In genomic region chr4:52814304-52814703, GRCm38 (mm10) we compare ENCODE assay signal across 50 mouse cellular contexts. TPM values are rescaled to one million over a fixed set of nuclear protein-coding genes. Genes with fewer than 3 reads are reported as not detected.
"Had no signal": no experiment of that assay in that cellular context is flagged by ENCODE, and none has a peak within 500 bp of the region (broad histone marks: within the 10 kb centered on the region; RNA-seq: fewer than 3 reads in every experiment).

Gene Olfr275, plus strand, starts transcription at chr4:52814604.

- H3K36me3 ChIP-seq: heart, embryonic 10.5 days; heart, embryonic 12.5 days; heart, embryonic 13.5 days; heart, embryonic 15.5 days; hindbrain, embryonic 10.5 days; hindbrain, embryonic 12.5 days; hindbrain, embryonic 13.5 days; hindbrain, embryonic 15.5 days; intestine, embryonic 15.5 days; kidney, embryonic 15.5 days had no signal

- H3K4me3 ChIP-seq: heart, embryonic 10.5 days; heart, embryonic 12.5 days; heart, embryonic 13.5 days; heart, embryonic 15.5 days; hindbrain, embryonic 10.5 days; hindbrain, embryonic 12.5 days; hindbrain, embryonic 13.5 days; hindbrain, embryonic 15.5 days; intestine, embryonic 15.5 days; kidney, embryonic 15.5 days; layer of hippocampus, adult 2 months had no signal

- DNase-seq: heart, postnatal 10 days; heart, postnatal 14 days; heart, postnatal 36 days; heart, postnatal 4 days; kidney, adult 11 months; kidney, adult 18-20 months; kidney, adult 2 months; kidney, adult 8-10 months; kidney, adult 9 months; kidney, postnatal 10 days; kidney, postnatal 14 days; kidney, postnatal 25 days; kidney, postnatal 36 days; kidney, postnatal 4 days; layer of hippocampus, adult 9-11 months; layer of hippocampus, postnatal 36 days had no signal

- H3K4me1 ChIP-seq: heart, embryonic 10.5 days; heart, embryonic 13.5 days; heart, embryonic 15.5 days; hindbrain, embryonic 10.5 days; hindbrain, embryonic 12.5 days; hindbrain, embryonic 13.5 days; hindbrain, embryonic 15.5 days; intestine, embryonic 15.5 days; kidney, embryonic 15.5 days had no signal

- H3K27ac ChIP-seq: heart, embryonic 10.5 days; heart, embryonic 13.5 days; heart, embryonic 15.5 days; hindbrain, embryonic 10.5 days; hindbrain, embryonic 12.5 days; hindbrain, embryonic 13.5 days; hindbrain, embryonic 14.5 days; hindbrain, embryonic 15.5 days; hindbrain, postnatal 0 days; intestine, embryonic 15.5 days; kidney, embryonic 15.5 days; kidney, postnatal 0 days; layer of hippocampus, adult 2 months had no signal

- H3K27me3 ChIP-seq: heart, embryonic 12.5 days; heart, embryonic 13.5 days; heart, embryonic 15.5 days; hindbrain, embryonic 12.5 days; hindbrain, embryonic 13.5 days; hindbrain, embryonic 15.5 days; intestine, embryonic 15.5 days; kidney, embryonic 15.5 days had no signal

RNA-seq across cellular contexts. Expression of gene Olfr275, which starts in this region (rescaled TPM):
- total RNA-seq: heart, postnatal 10 days; heart, postnatal 14 days; heart, postnatal 36 days; heart, postnatal 4 days; hematopoietic stem cell, adult 5-6 weeks; hindbrain, postnatal 0 days; layer of hippocampus, adult 18-20 months; layer of hippocampus, adult 2 months; layer of hippocampus, adult 8-10 months; layer of hippocampus, postnatal 10 days; layer of hippocampus, postnatal 14 days; layer of hippocampus, postnatal 25 days; layer of hippocampus, postnatal 36 days; left cerebral cortex, adult 18-20 months had no signal
- polyA plus RNA-seq: heart, embryonic 10.5 days; heart, embryonic 11.5 days; heart, embryonic 12.5 days; heart, embryonic 13.5 days; heart, embryonic 14.5 days; heart, embryonic 15.5 days; heart, embryonic 16.5 days; heart, postnatal 0 days; hindbrain, embryonic 10.5 days; hindbrain, embryonic 11.5 days; hindbrain, embryonic 12.5 days; hindbrain, embryonic 13.5 days; hindbrain, embryonic 14.5 days; hindbrain, embryonic 15.5 days; hindbrain, embryonic 16.5 days; hindbrain, postnatal 0 days; inflammation-experienced regulatory T-cells, adult 6 months; intestine, embryonic 14.5 days; intestine, embryonic 15.5 days; intestine, embryonic 16.5 days; intestine, postnatal 0 days; kidney, adult 2 months; kidney, embryonic 14.5 days; kidney, embryonic 15.5 days; kidney, embryonic 16.5 days; kidney, postnatal 0 days; large intestine, adult 2 months had no signal
